Mouse (Mus musculus) lung, postnatal 0 days (tissue): ENCODE measurements around the gene Grin3a.

ENCODE experiments used
- CTCF ChIP-seq: IDR thresholded peaks from 2 replicates; pipeline ENCODE4 v1.5.1; 2016; ENCODE audit warnings: antibody characterized with exemption, mild to moderate bottlenecking
- EP300 ChIP-seq: IDR thresholded peaks from 2 replicates; pipeline ENCODE4 v1.6.1; 2016; ENCODE audit warnings: antibody characterized with exemption, mild to moderate bottlenecking, control low read depth

DNA sequence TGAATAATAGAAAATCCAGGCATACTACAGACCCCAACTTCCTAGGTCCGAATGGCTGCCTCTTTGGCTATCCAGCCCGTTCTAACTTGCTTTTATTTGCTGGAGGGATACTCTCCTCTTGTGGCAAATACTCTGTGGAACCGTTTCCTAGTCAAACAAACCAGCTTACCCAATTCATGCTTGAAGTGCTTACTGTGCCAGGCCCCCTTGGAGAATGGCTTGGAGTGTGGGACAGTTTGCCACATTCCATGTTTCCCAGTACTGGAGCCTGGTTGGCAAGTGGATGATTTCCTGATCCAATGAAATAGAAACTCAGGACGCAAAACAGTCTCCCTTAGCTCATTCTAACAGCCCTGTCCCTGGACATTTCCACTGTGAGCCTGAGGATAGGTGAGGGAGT is 183.3 kb downstream of the Grin3a start:
- no peak for TF ChIP-seq CTCF
- TF ChIP-seq EP300, result no peak
